Mouse (Mus musculus) forebrain, embryonic 16.5 days (tissue): Measurements from ENCODE around the gene Kmt2d. TPM values are rescaled to one million over a fixed set of nuclear protein-coding genes. Genes with fewer than 3 reads are reported as not detected.
A peak's percentile ranks its signal among the peaks of the same experiment; 100 is the strongest.

Experiments
- ATAC-seq: fragments of 200-750 bp; cut with Nextera tagmentation; 2 replicates; pipeline ENCODE4 v1.8.0; 2017; ENCODE audit warnings: mild to moderate bottlenecking, moderate library complexity
- H3K27ac ChIP-seq: fragments of 300-500 bp; sonication (generic); 2 replicates; pipeline ENCODE4 v1.5.1; 2014; ENCODE audit warnings: low read length, control low read depth
- H3K27me3 ChIP-seq: fragments of 300-500 bp; sonication (generic); replicated peaks from 2 replicates; pipeline ENCODE4 v1.6.1; 2014; ENCODE audit warnings: low read length; ENCODE audit not compliant: control insufficient read depth, insufficient read depth
- H3K36me3 ChIP-seq: fragments of 300-500 bp; sonication (generic); 2 replicates; pipeline ENCODE4 v1.6.1; 2014; ENCODE audit not compliant: control insufficient read depth, insufficient read depth
- H3K4me1 ChIP-seq: fragments of 300-500 bp; sonication (generic); replicated peaks from 2 replicates; pipeline ENCODE4 v1.6.1; 2014; ENCODE audit warnings: low read length; ENCODE audit not compliant: control insufficient read depth, insufficient read depth
- H3K4me2 ChIP-seq: fragments of 300-500 bp; sonication (generic); 2 replicates; pipeline ENCODE4 v1.6.1; 2014; ENCODE audit warnings: mild to moderate bottlenecking, low read length, control low read depth
- H3K4me3 ChIP-seq: fragments of 300-500 bp; sonication (generic); replicated peaks from 2 replicates; pipeline ENCODE4 v1.5.1; 2014; ENCODE audit warnings: mild to moderate bottlenecking, low read length, control low read depth
- H3K9ac ChIP-seq: fragments of 300-500 bp; sonication (generic); replicated peaks from 2 replicates; pipeline ENCODE4 v1.6.1; 2014; ENCODE audit warnings: low read depth, low read length, control low read depth
- H3K9me3 ChIP-seq: fragments of 300-500 bp; sonication (generic); 2 replicates; pipeline ENCODE4 v1.6.1; 2016; ENCODE audit warnings: low read length; ENCODE audit not compliant: control insufficient read depth
- WGBS: fragments of 180-500 bp; shearing (Covaris S2); extraction: QIAGEN DNeasy Blood & Tissue Kit; methylation state at CpG from one replicate; pipeline ENCODE4 v1.1.7; 2014; 5-methylcytosine and 5-hydroxymethylcytosine counted together
- polyA plus RNA-seq: library from polyadenylated mRNA; unstranded; fragments of >200 nt; fragmentation: Nextera tagmentation; extraction: Ambion mirVana; gene quantifications from 2 replicates; pipeline ENCODE4 v1.2.1, GENCODE M21; 2015

The Kmt2d gene
- polyA plus RNA-seq, 1 experiment from 2014 or later = 12.8 TPM

GRCm38 (mm10) chr15:98797835-98798492, 73.0 kb downstream of the Kmt2d start:
- H3K36me3 ChIP-seq = no peaks in the 10 kb centered on the region
- no peak overlapping the region for H3K4me2 ChIP-seq
- peaks cover 13% of the 10 kb centered on the region for H3K4me1 ChIP-seq
- peak; percentile 83 for ATAC-seq
- H3K9me3 ChIP-seq = no peaks in the 10 kb centered on the region
- no peak overlapping the region for H3K9ac ChIP-seq
- peaks cover 92% of the 10 kb centered on the region for H3K27me3 ChIP-seq
- under 1% methylated on average over 28 of the region's 28 CpGs for WGBS
- no peak overlapping the region for H3K4me3 ChIP-seq
- H3K27ac ChIP-seq = no peak overlapping the region

- Histone ChIP-seq H3K4me2 (no peak overlapping the region), H3K4me1 (peaks cover 16% of the 10 kb centered on the region), H3K9me3 (no peaks in the 10 kb centered on the region), H3K36me3 (no peaks in the 10 kb centered on the region), H3K27me3 (peaks cover 92% of the 10 kb centered on the region), H3K9ac (no peak overlapping the region), H3K27ac (no peak overlapping the region), H3K4me3 (no peak overlapping the region)
- 1% methylated on average over 13 of the region's 13 CpGs for WGBS
- ATAC-seq = no peak
Observed at GRCm38 (mm10) chr15:98796803-98797595, 74.0 kb downstream of the Kmt2d start.

- Histone ChIP-seq H3K27ac (no peak overlapping the region), H3K9ac (no peak overlapping the region), H3K4me2 (peak overlapping the region; percentile 50), H3K4me1 (peaks cover 24% of the 10 kb centered on the region), H3K9me3 (no peaks in the 10 kb centered on the region), H3K4me3 (peak overlapping the region; percentile 41), H3K36me3 (no peaks in the 10 kb centered on the region), H3K27me3 (peaks cover 95% of the 10 kb centered on the region)
- ATAC-seq = no peak
- WGBS = 3% methylated on average over 13 of the region's 13 CpGs
Observed at GRCm38 (mm10) chr15:98793141-98793698, 77.8 kb downstream of the Kmt2d start.

DNA sequence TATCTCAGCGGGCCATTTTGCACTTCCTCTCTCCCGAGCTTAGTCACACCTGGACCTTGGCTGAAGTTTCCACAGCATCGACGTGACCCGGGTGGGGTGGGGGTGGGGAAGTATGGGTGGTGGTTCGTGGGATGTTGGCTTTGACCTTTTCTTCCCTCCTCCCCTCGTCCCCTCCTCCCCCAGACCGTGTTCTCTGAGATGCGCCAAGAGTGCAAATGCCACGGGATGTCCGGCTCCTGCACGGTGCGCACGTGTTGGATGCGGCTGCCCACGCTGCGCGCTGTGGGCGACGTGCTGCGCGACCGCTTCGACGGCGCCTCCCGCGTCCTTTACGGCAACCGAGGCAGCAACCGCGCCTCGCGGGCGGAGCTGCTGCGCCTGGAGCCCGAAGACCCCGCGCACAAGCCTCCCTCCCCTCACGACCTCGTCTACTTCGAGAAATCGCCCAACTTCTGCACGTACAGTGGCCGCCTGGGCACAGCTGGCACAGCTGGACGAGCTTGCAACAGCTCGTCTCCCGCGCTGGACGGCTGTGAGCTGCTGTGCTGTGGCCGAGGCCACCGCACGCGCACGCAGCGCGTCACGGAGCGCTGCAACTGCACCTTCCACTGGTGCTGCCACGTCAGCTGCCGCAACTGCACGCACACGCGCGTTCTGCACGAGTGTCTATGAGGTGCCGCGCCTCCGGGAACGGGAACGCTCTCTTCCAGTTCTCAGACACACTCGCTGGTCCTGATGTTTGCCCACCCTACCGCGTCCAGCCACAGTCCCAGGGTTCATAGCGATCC, 78.6 kb downstream of the Kmt2d start:
- under 1% methylated on average over 75 of the region's 75 CpGs for WGBS
- peak; percentile 70 for ATAC-seq
- no peaks in the 10 kb centered on the region for H3K9me3 ChIP-seq
- H3K9ac ChIP-seq = peak overlapping the region; percentile 11; the same call in 1 of the 2 replicates
- H3K4me1 ChIP-seq = 0 out of 2 replicates have a peak, but pooled peaks cover 18% of the 10 kb centered on the region
- peaks cover 95% of the 10 kb centered on the region for H3K27me3 ChIP-seq
- H3K27ac ChIP-seq = no peak overlapping the region
- H3K4me3 ChIP-seq = peak overlapping the region; percentile 41
- peak overlapping the region; percentile 50 for H3K4me2 ChIP-seq
- no peaks in the 10 kb centered on the region for H3K36me3 ChIP-seq

DNA sequence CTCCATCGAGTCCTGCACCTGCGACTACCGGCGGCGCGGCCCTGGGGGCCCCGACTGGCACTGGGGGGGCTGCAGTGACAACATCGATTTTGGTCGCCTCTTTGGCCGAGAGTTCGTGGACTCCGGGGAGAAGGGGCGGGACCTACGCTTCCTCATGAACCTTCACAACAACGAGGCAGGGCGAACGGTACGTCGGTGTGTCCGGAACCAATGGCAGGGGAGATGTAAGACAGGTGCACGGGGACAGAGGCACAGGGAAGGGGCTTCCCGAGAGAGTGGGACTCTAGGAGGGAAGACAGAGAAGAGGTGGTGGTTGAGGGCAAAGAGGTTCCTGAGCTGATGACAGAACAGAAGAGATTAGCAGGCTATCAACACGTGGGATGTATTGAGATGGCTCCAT, 79.2 kb downstream of the Kmt2d start:
- ATAC-seq = no peak
- no peak overlapping the region for H3K27ac ChIP-seq
- H3K9ac ChIP-seq = no peak overlapping the region
- H3K27me3 ChIP-seq = peaks cover 92% of the 10 kb centered on the region
- WGBS = 2% methylated on average over 23 of the region's 23 CpGs
- no peak overlapping the region for H3K4me2 ChIP-seq
- no peak overlapping the region for H3K4me3 ChIP-seq
- H3K9me3 ChIP-seq = no peaks in the 10 kb centered on the region
- H3K36me3 ChIP-seq = no peaks in the 10 kb centered on the region
- 0 out of 2 replicates have a peak, but pooled peaks cover 14% of the 10 kb centered on the region for H3K4me1 ChIP-seq

GRCm38 (mm10) chr15:98791221-98791620, 79.8 kb downstream of the Kmt2d start:
- peaks cover 86% of the 10 kb centered on the region for H3K27me3 ChIP-seq
- no peak overlapping the region for H3K9ac ChIP-seq
- H3K27ac ChIP-seq = no peak overlapping the region
- no peaks in the 10 kb centered on the region for H3K36me3 ChIP-seq
- ATAC-seq = no peak
- no peak overlapping the region for H3K4me2 ChIP-seq
- 0 out of 2 replicates have a peak, but pooled peaks cover 11% of the 10 kb centered on the region for H3K4me1 ChIP-seq
- H3K9me3 ChIP-seq = no peaks in the 10 kb centered on the region
- 2% methylated on average over 12 of the region's 12 CpGs for WGBS
- H3K4me3 ChIP-seq = no peak overlapping the region

- no peak overlapping the region for H3K4me2 ChIP-seq
- under 1% methylated on average over 23 of the region's 23 CpGs for WGBS
- H3K9me3 ChIP-seq = peaks cover 2% of the 10 kb centered on the region; the same call in 1 of the 2 replicates
- no peaks in the 10 kb centered on the region for H3K36me3 ChIP-seq
- H3K9ac ChIP-seq = no peak overlapping the region
- H3K4me1 ChIP-seq = 0 out of 2 replicates have a peak, but pooled peaks cover 11% of the 10 kb centered on the region
- ATAC-seq = no peak
- no peak overlapping the region for H3K4me3 ChIP-seq
- no peak overlapping the region for H3K27ac ChIP-seq
- H3K27me3 ChIP-seq = peaks cover 87% of the 10 kb centered on the region
Observed at GRCm38 (mm10) chr15:98790761-98791160, 80.2 kb downstream of the Kmt2d start.

DNA sequence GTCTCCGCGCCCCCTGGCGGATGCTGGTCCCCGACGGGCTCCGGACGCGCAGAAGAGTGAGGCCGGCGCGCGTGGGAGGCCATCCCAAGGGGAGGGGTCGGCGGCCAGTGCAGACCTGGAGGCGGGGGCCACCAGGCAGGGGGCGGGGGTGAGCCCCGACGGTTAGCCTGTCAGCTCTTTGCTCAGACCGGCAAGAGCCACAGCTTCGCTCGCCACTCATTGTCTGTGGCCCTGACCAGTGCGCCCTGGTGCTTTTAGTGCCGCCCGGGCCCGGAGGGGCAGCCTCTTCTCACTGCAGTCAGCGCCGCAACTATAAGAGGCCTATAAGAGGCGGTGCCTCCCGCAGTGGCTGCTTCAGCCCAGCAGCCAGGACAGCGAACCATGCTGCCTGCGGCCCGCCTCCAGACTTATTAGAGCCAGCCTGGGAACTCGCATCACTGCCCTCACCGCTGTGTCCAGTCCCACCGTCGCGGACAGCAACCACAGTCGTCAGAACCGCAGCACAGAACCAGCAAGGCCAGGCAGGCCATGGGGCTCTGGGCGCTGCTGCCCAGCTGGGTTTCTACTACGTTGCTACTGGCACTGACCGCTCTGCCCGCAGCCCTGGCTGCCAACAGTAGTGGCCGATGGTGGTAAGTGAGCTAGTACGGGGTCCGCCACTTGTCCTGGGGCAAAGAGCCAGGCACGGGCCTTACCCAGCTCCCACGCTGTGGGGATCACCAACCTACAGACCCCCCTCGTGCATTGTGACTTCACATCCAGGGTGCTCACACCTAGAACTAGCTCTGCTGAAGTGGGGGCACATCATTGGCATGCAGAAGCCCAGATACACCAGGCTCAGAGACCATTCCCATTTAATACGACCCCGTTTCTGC, 81.1 kb downstream of the Kmt2d start, which contains the start of gene Wnt1:
TSS of gene Wnt1 (plus strand) at position 197 of the 875 bp plus-strand sequence.
- H3K4me2 ChIP-seq = no peak within 1 kb of the TSS

More for the DNA sequence above, 81.1 kb downstream of the Kmt2d start, which contains the start of gene Wnt1:
- Histone ChIP-seq H3K9me3 (peaks cover 4% of the 10 kb centered on the region; the same call in 1 of the 2 replicates), H3K27me3 (peaks cover 85% of the 10 kb centered on the region), H3K36me3 (no peaks in the 10 kb centered on the region), H3K9ac (no peak within 1 kb of the TSS), H3K4me1 (0 out of 2 replicates have a peak, but pooled peaks cover 11% of the 10 kb centered on the region), H3K27ac (no peak within 1 kb of the TSS), H3K4me3 (no peak within 1 kb of the TSS)
- WGBS = 1% methylated on average over 51 of the region's 51 CpGs
- ATAC-seq = no peak
